Mouse (Mus musculus) embryonic facial prominence, embryonic 14.5 days (tissue): ENCODE measurements around the gene Cabp1. TPM values are rescaled to one million over a fixed set of nuclear protein-coding genes. Genes with fewer than 3 reads are reported as not detected.
"Not testable (repeated sequence)": the region's sequence is repeated elsewhere in the genome, so short reads cannot be mapped to it uniquely, and the experiment has no call there.

Experiments
- ATAC-seq: fragments of 200-750 bp; cut with Nextera tagmentation; 2 replicates; pipeline ENCODE4 v1.8.0; 2017; ENCODE audit warnings: low read depth, moderate number of reproducible peaks, moderate TSS enrichment
- DNase-seq: peaks from one replicate; pipeline ENCODE4 v3.0.0-alpha.2; 2015; ENCODE audit warnings: low spot score
- H3K27ac ChIP-seq: fragments of 300-500 bp; sonication (generic); replicated peaks from 2 replicates; pipeline ENCODE4 v1.5.1; 2014; ENCODE audit warnings: low read depth, mild to moderate bottlenecking, low read length, moderate library complexity
- H3K27me3 ChIP-seq: fragments of 300-500 bp; sonication (generic); replicated peaks from 2 replicates; pipeline ENCODE4 v1.6.1; 2014; ENCODE audit warnings: low read length; ENCODE audit not compliant: control insufficient read depth, insufficient read depth
- H3K36me3 ChIP-seq: fragments of 300-500 bp; sonication (generic); 2 replicates; pipeline ENCODE4 v1.6.1; 2014; ENCODE audit warnings: low read length, mixed read lengths; ENCODE audit not compliant: control insufficient read depth, insufficient read depth
- H3K4me1 ChIP-seq: fragments of 300-500 bp; sonication (generic); 2 replicates; pipeline ENCODE4 v1.6.1; 2014; ENCODE audit warnings: antibody characterized with exemption, low read length; ENCODE audit not compliant: control insufficient read depth, insufficient read depth
- H3K4me2 ChIP-seq: fragments of 300-500 bp; sonication (generic); 2 replicates; pipeline ENCODE4 v1.6.1; 2014; ENCODE audit warnings: low read depth, mild to moderate bottlenecking, low read length, moderate library complexity, mixed read lengths
- H3K4me3 ChIP-seq: fragments of 300-500 bp; sonication (generic); 2 replicates; pipeline ENCODE4 v1.5.1; 2014; ENCODE audit warnings: low read depth, mild to moderate bottlenecking, low read length
- H3K9ac ChIP-seq: fragments of 300-500 bp; sonication (generic); 2 replicates; pipeline ENCODE4 v1.6.1; 2014; ENCODE audit warnings: low read depth, mild to moderate bottlenecking, low read length, moderate library complexity, mixed read lengths
- H3K9me3 ChIP-seq: fragments of 300-500 bp; sonication (generic); 2 replicates; pipeline ENCODE4 v1.6.1; 2016; ENCODE audit warnings: low read length; ENCODE audit not compliant: control insufficient read depth
- WGBS: fragments of 180-500 bp; shearing (Covaris S2); extraction: QIAGEN DNeasy Blood & Tissue Kit; methylation state at CpG from one replicate; pipeline ENCODE4 v1.1.7; 2014; 5-methylcytosine and 5-hydroxymethylcytosine counted together
- polyA plus RNA-seq: library from polyadenylated mRNA; unstranded; fragments of >200 nt; fragmentation: Nextera tagmentation; extraction: Ambion mirVana; gene quantifications from 2 replicates; pipeline ENCODE4 v1.2.1, GENCODE M21; 2014

Gene Cabp1
- polyA plus RNA-seq, 1 experiment from 2014 or later: 3.1 TPM

GRCm38 (mm10) chr5:115163563-115163962 lies 30.6 kb downstream of the Cabp1 start:
- peak; percentile 45 for DNase-seq
- Histone ChIP-seq H3K4me2 (peak overlapping the region; percentile 33; the same call in 1 of the 2 replicates), H3K27me3 (no peaks in the 10 kb centered on the region), H3K4me1 (no peaks in the 10 kb centered on the region), H3K9ac (0 out of 2 replicates have a peak overlapping the region, but pooled peaks have one; percentile 40), H3K27ac (no peak overlapping the region), H3K36me3 (no peaks in the 10 kb centered on the region), H3K9me3 (no peaks in the 10 kb centered on the region), H3K4me3 (no peak overlapping the region; the same call in 1 of the 2 replicates)
- 44% methylated on average over 8 of the region's 8 CpGs for WGBS
- no peak for ATAC-seq

- H3K9ac ChIP-seq, H3K9me3 ChIP-seq, H3K36me3 ChIP-seq, H3K27ac ChIP-seq, ATAC-seq, DNase-seq, H3K4me2 ChIP-seq, H3K4me1 ChIP-seq, H3K27me3 ChIP-seq, H3K4me3 ChIP-seq: not testable (repeated sequence)
- WGBS: 100% methylated on average over 1 of the region's 1 CpGs
These were observed 32.3 kb downstream of the Cabp1 start for GRCm38 (mm10) chr5:115161940-115162279.

DNA sequence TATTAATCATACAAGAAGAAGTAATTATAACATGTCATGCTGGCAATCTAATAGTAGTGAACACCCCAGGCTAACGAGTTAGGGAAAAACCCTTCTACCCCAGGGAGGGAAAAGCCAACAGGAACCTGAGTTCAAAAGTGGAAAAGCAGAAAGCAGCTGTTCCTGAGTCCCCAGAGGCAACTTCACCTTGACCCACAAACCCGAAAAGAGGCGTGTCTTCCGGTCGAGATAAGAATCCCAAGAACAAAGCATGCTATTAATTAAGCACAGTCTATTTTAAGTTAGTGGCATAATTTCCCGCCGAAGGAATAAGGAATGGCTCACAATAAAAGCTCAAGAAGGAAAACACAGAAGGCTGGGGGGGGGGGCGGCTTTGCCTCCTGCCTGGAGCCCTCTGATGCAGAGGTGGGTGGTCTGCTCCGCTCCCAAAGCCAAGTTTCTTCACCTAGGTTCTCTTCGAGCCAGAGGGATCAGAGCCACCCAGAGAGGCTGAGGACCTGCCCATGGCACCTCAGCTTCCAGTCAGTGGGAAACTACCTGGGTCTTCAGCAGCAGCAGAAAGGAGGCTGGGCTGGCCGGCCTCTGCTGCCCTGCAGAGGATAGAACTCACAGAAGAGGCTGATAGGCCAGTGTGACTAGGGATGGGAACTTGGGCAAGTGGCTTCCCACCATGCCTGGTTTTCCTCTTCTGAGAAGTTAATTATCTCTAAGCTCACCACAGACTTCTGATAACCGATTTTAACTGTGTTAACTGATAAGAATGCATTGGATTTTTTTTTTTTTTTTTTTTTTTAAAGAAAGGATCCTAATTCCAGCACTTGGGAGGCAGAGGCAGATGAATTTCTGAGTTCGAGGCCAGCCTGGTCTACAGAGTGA lies 32.9 kb downstream of the Cabp1 start:
- no peak for DNase-seq
- Histone ChIP-seq H3K4me1 (peaks cover 3% of the 10 kb centered on the region; the same call in 1 of the 2 replicates), H3K4me2 (no peak overlapping the region), H3K27ac (no peak overlapping the region), H3K9me3 (no peaks in the 10 kb centered on the region), H3K4me3 (no peak overlapping the region), H3K9ac (no peak overlapping the region), H3K27me3 (no peaks in the 10 kb centered on the region), H3K36me3 (no peaks in the 10 kb centered on the region)
- ATAC-seq: no peak
- WGBS: 30% methylated on average over 13 of the region's 13 CpGs

GRCm38 (mm10) chr5:115160655-115161054 lies 33.5 kb downstream of the Cabp1 start:
- DNase-seq: no peak
- WGBS: 56% methylated on average over 6 of the region's 6 CpGs
- no peak overlapping the region for H3K27ac ChIP-seq
- no peaks in the 10 kb centered on the region for H3K36me3 ChIP-seq
- H3K4me1 ChIP-seq: peaks cover 9% of the 10 kb centered on the region
- no peak overlapping the region for H3K4me3 ChIP-seq
- no peak overlapping the region for H3K4me2 ChIP-seq
- no peak for ATAC-seq
- H3K27me3 ChIP-seq: no peaks in the 10 kb centered on the region
- H3K9me3 ChIP-seq: no peaks in the 10 kb centered on the region
- no peak overlapping the region for H3K9ac ChIP-seq

- Histone ChIP-seq H3K36me3 (no peaks in the 10 kb centered on the region), H3K9me3 (no peaks in the 10 kb centered on the region), H3K4me1 (peaks cover 23% of the 10 kb centered on the region), H3K27ac (peak overlapping the region; percentile 97), H3K27me3 (no peaks in the 10 kb centered on the region), H3K4me2 (peak overlapping the region; percentile 69), H3K9ac (peak overlapping the region; percentile 74), H3K4me3 (peak overlapping the region; percentile 95)
- DNase-seq (no peak), ATAC-seq (no peak)
- WGBS: 33% methylated on average over 12 of the region's 12 CpGs
These were observed 35.0 kb downstream of the Cabp1 start for GRCm38 (mm10) chr5:115159165-115159564.

GRCm38 (mm10) chr5:115158040-115158983 lies 35.9 kb downstream of the Cabp1 start, which contains the start of gene Mlec:
Gene Mlec (minus strand): TSS chr5:115158179.
- ATAC-seq: peak; percentile 98
- Histone ChIP-seq H3K27ac (peak within 1 kb of the TSS; percentile 97), H3K27me3 (no peaks in the 10 kb centered on the region), H3K4me1 (peaks cover 31% of the 10 kb centered on the region), H3K36me3 (no peaks in the 10 kb centered on the region), H3K4me3 (peak within 1 kb of the TSS; percentile 95), H3K9me3 (no peaks in the 10 kb centered on the region), H3K9ac (peak within 1 kb of the TSS; percentile 96), H3K4me2 (peak within 1 kb of the TSS; percentile 85)
- WGBS: 0% methylated on average over 39 of the region's 78 CpGs
- peak; percentile 99 for DNase-seq

DNA sequence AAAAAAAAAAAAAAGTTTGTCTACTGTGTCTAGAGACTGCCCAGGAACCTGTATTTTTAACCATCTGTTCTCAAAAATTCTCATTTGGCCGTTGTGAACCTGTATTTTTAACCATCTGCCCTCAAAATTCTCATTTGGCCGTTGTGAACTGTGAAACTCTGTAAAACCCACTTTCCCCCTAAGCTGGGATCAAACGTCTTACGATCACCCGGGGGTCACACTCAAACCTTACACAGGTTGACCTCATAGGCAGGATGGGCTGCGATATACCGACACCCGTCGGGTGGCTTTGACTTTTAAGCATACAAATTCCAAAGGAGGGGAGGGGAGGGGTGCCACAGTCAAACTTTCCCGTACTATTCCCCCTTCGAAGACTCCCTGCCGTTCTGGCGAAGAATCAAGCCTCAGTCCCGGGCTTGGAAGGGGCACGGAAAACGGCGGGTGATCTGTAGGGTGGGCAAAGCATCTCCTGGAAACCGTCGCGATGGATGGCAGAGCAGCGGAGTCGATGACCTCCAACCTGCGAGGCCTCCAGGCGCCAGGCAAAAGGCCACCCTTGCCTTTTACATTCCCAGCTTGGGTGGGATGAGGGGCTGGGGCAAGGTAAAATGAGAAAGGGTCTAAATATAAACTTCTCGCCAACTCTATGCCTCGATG lies 37.1 kb downstream of the Cabp1 start:
- no peak for DNase-seq
- no peak for ATAC-seq
- Histone ChIP-seq H3K4me2 (peak overlapping the region; percentile 85), H3K9ac (peak overlapping the region; percentile 96), H3K4me3 (peak overlapping the region; percentile 95), H3K27ac (peak overlapping the region; percentile 97), H3K9me3 (no peaks in the 10 kb centered on the region), H3K4me1 (peaks cover 39% of the 10 kb centered on the region), H3K27me3 (no peaks in the 10 kb centered on the region), H3K36me3 (no peaks in the 10 kb centered on the region)
- WGBS: under 1% methylated on average over 26 of the region's 26 CpGs

GRCm38 (mm10) chr5:115156401-115156800 lies 37.8 kb downstream of the Cabp1 start:
- DNase-seq (no peak), ATAC-seq (no peak)
- H3K4me2 ChIP-seq: peak overlapping the region; percentile 85
- 0 out of 2 replicates have a peak, but pooled peaks cover 3% of the 10 kb centered on the region for H3K36me3 ChIP-seq
- peaks cover 39% of the 10 kb centered on the region for H3K4me1 ChIP-seq
- no peaks in the 10 kb centered on the region for H3K9me3 ChIP-seq
- H3K9ac ChIP-seq: peak overlapping the region; percentile 96
- peak overlapping the region; percentile 95 for H3K4me3 ChIP-seq
- no peaks in the 10 kb centered on the region for H3K27me3 ChIP-seq
- 45% methylated on average over 7 of the region's 7 CpGs for WGBS
- peak overlapping the region; percentile 44; the same call in 1 of the 2 replicates for H3K27ac ChIP-seq
